Mouse (Mus musculus): ENCODE data around the gene Trim43c. TPM values are rescaled to one million over a fixed set of nuclear protein-coding genes. Genes with fewer than 3 reads are reported as not detected.
A peak's percentile ranks its signal among the peaks of the same experiment; 100 is the strongest.
"Not testable (repeated sequence)": the region's sequence is repeated elsewhere in the genome, so short reads cannot be mapped to it uniquely, and the experiment has no call there.

Trim43c gene
- not detected for total RNA-seq (2021)
- not detected in 2 replicates for polyA plus RNA-seq (2012; rRNA removed)
- long read RNA-seq = 0 reads

- not testable (repeated sequence) for DNase-seq
Observed at GRCm38 (mm10) chr9:88838864-88839263, at the start of gene Trim43c. TSS of gene Trim43c (plus strand) at chr9:88839164.

- not testable (repeated sequence) for DNase-seq
Observed at GRCm38 (mm10) chr9:88853072-88853471, 14.1 kb downstream of the Trim43c start.

- DNase-seq = peak; percentile 94
Observed at GRCm38 (mm10) chr9:88858566-88859492, 19.9 kb downstream of the Trim43c start.

Other genes with a start within 250 kb of the Trim43c start
- 10 to 100 TPM; 38.8 to 39.8 TPM for gene Mthfsl, start 118.9 kb upstream of the Trim43c start, total RNA-seq (2021)
- gene Mthfsl, start 118.9 kb upstream of the Trim43c start, polyA plus RNA-seq (2012; rRNA removed) = 4.7 and 4.9 TPM in 2 replicates
- 1 to 10 TPM in 1 of 2 experiments, under 1 TPM in 1; 0.89 to 2.2 TPM for gene Bcl2a1d, start 107.2 kb upstream of the Trim43c start, total RNA-seq (2021)
- 0.30 and 0.73 TPM in 2 replicates for gene Bcl2a1d, start 107.2 kb upstream of the Trim43c start, polyA plus RNA-seq (2012; rRNA removed)
- 1 to 10 TPM in 1 of 2 experiments, under 1 TPM in 1; 0.86 to 1.1 TPM for gene Bcl2a1a, start 117.7 kb downstream of the Trim43c start, total RNA-seq (2021)
- gene Bcl2a1a, start 117.7 kb downstream of the Trim43c start, polyA plus RNA-seq (2012; rRNA removed) = 0.23 and 0.43 TPM in 2 replicates

Data from adrenal gland, adult 2 months (tissue).